Mouse (Mus musculus) heart, postnatal 0 days (tissue): ENCODE results near the gene Gm11634.

Experiments
- CTCF ChIP-seq: IDR thresholded peaks from 2 replicates; pipeline ENCODE4 v1.5.1; 2016; ENCODE audit warnings: antibody characterized with exemption, control low read depth, low read depth
- EP300 ChIP-seq: IDR thresholded peaks from 2 replicates; pipeline ENCODE4 v1.6.1; 2016; ENCODE audit warnings: antibody characterized with exemption, low read depth

DNA sequence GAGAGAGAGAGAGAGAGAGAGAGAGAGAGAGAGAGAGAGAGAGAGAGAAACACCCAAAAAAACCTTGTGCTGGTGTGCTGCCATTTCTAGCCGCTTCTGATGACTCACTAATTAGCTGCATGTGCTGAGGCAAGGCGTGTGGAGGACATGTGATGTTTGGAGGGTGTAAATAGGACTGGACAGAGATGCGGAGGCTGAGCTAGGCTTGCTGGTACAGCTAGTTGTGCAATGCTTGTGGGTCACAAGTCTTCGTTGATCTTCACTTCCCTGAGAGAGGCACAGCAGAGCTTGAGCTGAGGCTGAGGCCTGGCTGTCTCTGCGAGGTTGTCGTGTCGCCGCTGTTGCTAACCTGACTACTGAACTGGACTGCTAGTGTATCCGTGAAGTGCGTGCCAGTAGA is 11.4 kb downstream of the Gm11634 start:
- TF ChIP-seq EP300 (no peak), CTCF (no peak)
